Mouse (Mus musculus): Measurements from ENCODE around the gene Gdf3. TPM values are rescaled to one million over a fixed set of nuclear protein-coding genes. Genes with fewer than 3 reads are reported as not detected.

The Gdf3 gene
- polyA plus RNA-seq, 1 experiment = not detected

GRCm38 (mm10) chr6:122636666-122637065 is 26.8 kb upstream of the Gdf3 start:
- H3K4me1 ChIP-seq (ENCODE audit: control insufficient read depth, insufficient read depth, insufficient read length, low read length) = 0 out of 2 replicates have a peak, but pooled peaks cover 4% of the 10 kb centered on the region
- H3K4me3 ChIP-seq (ENCODE audit: low read depth, low read length) = no peak overlapping the region
- H3K27ac ChIP-seq (ENCODE audit: insufficient read depth, low read depth, low read length) = no peak overlapping the region
- TF ChIP-seq POLR2A (IDR thresholded peaks at IDR 0.05; ENCODE audit: low read depth, low read length) (no peak), CTCF (IDR thresholded peaks at IDR 0.05; ENCODE audit: extremely low read depth, insufficient read length, insufficient replicate concordance, low read depth, low read length) (peak; percentile 47; the same call in 1 of the 2 replicates)
- H3K36me3 ChIP-seq (ENCODE audit: control insufficient read depth, insufficient read depth, low read length) = no peaks in the 10 kb centered on the region
- 23% methylated on average over 3 of the region's 3 CpGs for WGBS
- no peaks in the 10 kb centered on the region for H3K27me3 ChIP-seq (ENCODE audit: control insufficient read depth, insufficient read depth, low read length)

- H3K27ac ChIP-seq (ENCODE audit: insufficient read depth, low read depth, low read length) = no peak overlapping the region
- 61% methylated on average over 7 of the region's 7 CpGs for WGBS
- no peaks in the 10 kb centered on the region for H3K27me3 ChIP-seq (ENCODE audit: control insufficient read depth, insufficient read depth, low read length)
- TF ChIP-seq CTCF (IDR thresholded peaks at IDR 0.05; ENCODE audit: extremely low read depth, insufficient read length, insufficient replicate concordance, low read depth, low read length) = no peak
- TF ChIP-seq POLR2A (IDR thresholded peaks at IDR 0.05; ENCODE audit: low read depth, low read length) = no peak
- H3K4me3 ChIP-seq (ENCODE audit: low read depth, low read length) = no peak overlapping the region
- 0 out of 2 replicates have a peak, but pooled peaks cover 4% of the 10 kb centered on the region for H3K4me1 ChIP-seq (ENCODE audit: control insufficient read depth, insufficient read depth, insufficient read length, low read length)
- no peaks in the 10 kb centered on the region for H3K36me3 ChIP-seq (ENCODE audit: control insufficient read depth, insufficient read depth, low read length)
Measured at GRCm38 (mm10) chr6:122635315-122635714, 25.4 kb upstream of the Gdf3 start.

DNA sequence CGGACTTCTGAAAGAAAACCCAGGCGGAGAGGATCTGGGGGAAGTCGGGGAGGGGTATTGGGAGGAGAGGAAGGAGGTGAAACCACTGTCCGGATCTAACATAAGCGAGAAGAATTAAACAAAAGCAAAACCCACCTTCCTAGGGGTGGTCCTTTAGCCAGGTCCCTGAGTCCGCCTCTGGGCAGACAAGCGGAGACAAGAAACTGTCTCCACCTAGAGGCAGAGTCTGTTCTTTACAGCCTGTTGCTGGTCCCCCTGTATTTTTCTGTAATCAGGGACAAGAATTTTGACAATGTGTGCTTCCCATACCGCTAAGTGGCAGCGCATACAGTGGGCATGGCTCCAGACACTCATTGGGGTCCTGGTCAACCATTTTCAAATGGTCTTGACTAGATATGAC is 23.5 kb upstream of the Gdf3 start:
- WGBS = 40% methylated on average over 9 of the region's 9 CpGs
- Histone ChIP-seq H3K36me3 (ENCODE audit: control insufficient read depth, insufficient read depth, low read length) (no peaks in the 10 kb centered on the region), H3K4me3 (ENCODE audit: low read depth, low read length) (0 out of 2 replicates have a peak overlapping the region, but pooled peaks have one; percentile 6), H3K27ac (ENCODE audit: insufficient read depth, low read depth, low read length) (no peak overlapping the region), H3K4me1 (ENCODE audit: control insufficient read depth, insufficient read depth, insufficient read length, low read length) (0 out of 2 replicates have a peak, but pooled peaks cover 4% of the 10 kb centered on the region), H3K27me3 (ENCODE audit: control insufficient read depth, insufficient read depth, low read length) (no peaks in the 10 kb centered on the region)
- TF ChIP-seq POLR2A (IDR thresholded peaks at IDR 0.05; ENCODE audit: low read depth, low read length) (no peak), CTCF (IDR thresholded peaks at IDR 0.05; ENCODE audit: extremely low read depth, insufficient read length, insufficient replicate concordance, low read depth, low read length) (peak; percentile 61; the same call in 1 of the 2 replicates)

DNA sequence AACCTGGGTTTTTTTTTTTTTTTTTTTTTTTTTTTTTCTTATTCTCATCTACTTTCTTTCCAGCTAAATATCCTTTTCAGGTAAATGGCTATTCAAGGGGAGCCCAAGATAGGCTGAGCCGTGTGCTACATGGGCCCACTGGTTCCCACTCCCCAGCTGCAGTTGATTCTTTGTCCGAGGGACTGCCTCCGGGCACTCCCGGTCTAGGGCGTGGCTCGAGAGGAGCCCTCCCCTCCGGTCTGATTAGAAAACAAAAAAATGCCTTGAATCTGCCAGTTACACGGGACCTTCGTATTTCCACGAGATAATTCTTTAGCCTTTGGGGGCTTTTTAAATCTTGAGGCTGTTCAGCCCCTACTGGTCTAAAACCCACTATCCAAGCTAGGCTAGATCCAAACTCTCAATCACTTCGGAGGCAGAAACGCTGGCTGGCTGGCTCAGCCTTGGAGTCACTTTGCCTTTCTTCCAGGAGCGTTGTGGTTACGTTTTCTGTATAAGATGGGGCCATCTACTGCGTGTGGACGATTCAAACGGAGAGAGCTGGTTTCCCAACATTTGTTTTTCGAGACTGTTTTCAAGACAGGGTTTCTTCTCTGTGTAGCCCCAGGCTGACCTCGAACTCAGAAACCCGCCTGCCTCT is 17.7 kb upstream of the Gdf3 start:
- H3K27ac ChIP-seq (ENCODE audit: insufficient read depth, low read depth, low read length) = no peak overlapping the region
- no peaks in the 10 kb centered on the region for H3K36me3 ChIP-seq (ENCODE audit: control insufficient read depth, insufficient read depth, low read length)
- 23% methylated on average over 20 of the region's 20 CpGs for WGBS
- H3K4me3 ChIP-seq (ENCODE audit: low read depth, low read length) = peak overlapping the region; percentile 25; the same call in 1 of the 2 replicates
- H3K4me1 ChIP-seq (ENCODE audit: control insufficient read depth, insufficient read depth, insufficient read length, low read length) = peaks cover 9% of the 10 kb centered on the region; the same call in 1 of the 2 replicates
- no peaks in the 10 kb centered on the region for H3K27me3 ChIP-seq (ENCODE audit: control insufficient read depth, insufficient read depth, low read length)
- TF ChIP-seq CTCF (IDR thresholded peaks at IDR 0.05; ENCODE audit: extremely low read depth, insufficient read length, insufficient replicate concordance, low read depth, low read length) = no peak
- no peak for TF ChIP-seq POLR2A (IDR thresholded peaks at IDR 0.05; ENCODE audit: low read depth, low read length)

- H3K27me3 ChIP-seq (ENCODE audit: control insufficient read depth, insufficient read depth, low read length) = no peaks in the 10 kb centered on the region
- peak within 1 kb of the TSS; percentile 63; the same call in 1 of the 2 replicates for H3K27ac ChIP-seq (ENCODE audit: insufficient read depth, low read depth, low read length)
- H3K4me1 ChIP-seq (ENCODE audit: control insufficient read depth, insufficient read depth, insufficient read length, low read length) = peaks cover 11% of the 10 kb centered on the region; the same call in 1 of the 2 replicates
- 87% methylated on average over 8 of the region's 8 CpGs for WGBS
- no peak for TF ChIP-seq CTCF (IDR thresholded peaks at IDR 0.05; ENCODE audit: extremely low read depth, insufficient read length, insufficient replicate concordance, low read depth, low read length)
- no peak for TF ChIP-seq POLR2A (IDR thresholded peaks at IDR 0.05; ENCODE audit: low read depth, low read length)
- peak within 1 kb of the TSS; percentile 33; the same call in 1 of the 2 replicates for H3K4me3 ChIP-seq (ENCODE audit: low read depth, low read length)
- no peaks in the 10 kb centered on the region for H3K36me3 ChIP-seq (ENCODE audit: control insufficient read depth, insufficient read depth, low read length)
Measured at GRCm38 (mm10) chr6:122626110-122626509, 16.2 kb upstream of the Gdf3 start, which contains the start of gene Dppa3. Gene Dppa3 (plus strand): TSS chr6:122626410.

DNA sequence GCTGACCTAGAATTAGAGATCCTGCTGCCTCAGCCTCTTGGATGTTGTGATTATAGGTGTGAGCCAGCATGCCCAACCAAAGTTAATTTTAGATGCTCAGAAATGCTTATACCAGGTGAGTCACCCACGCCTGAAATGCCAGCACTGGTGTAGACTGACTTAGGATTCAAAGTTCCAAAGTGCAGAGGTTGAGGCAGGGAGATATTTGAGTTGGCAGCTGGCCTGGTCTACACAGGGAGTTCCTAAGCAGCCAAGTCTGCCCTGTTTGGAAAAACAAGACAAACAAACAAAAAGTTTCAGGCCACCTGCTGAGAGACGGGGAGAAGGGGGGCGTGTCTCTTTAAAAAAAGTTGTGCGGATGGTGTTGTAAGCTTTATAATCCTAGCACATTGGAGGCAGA is 15.3 kb upstream of the Gdf3 start:
- WGBS = 23% methylated on average over 4 of the region's 4 CpGs
- H3K27ac ChIP-seq (ENCODE audit: insufficient read depth, low read depth, low read length) = peak overlapping the region; percentile 63; the same call in 1 of the 2 replicates

GRCm38 (mm10) chr6:122624480-122624879 is 14.6 kb upstream of the Gdf3 start:
- Histone ChIP-seq H3K36me3 (ENCODE audit: control insufficient read depth, insufficient read depth, low read length) (no peaks in the 10 kb centered on the region), H3K27ac (ENCODE audit: insufficient read depth, low read depth, low read length) (peak overlapping the region; percentile 50; the same call in 1 of the 2 replicates), H3K4me1 (ENCODE audit: control insufficient read depth, insufficient read depth, insufficient read length, low read length) (peaks cover 16% of the 10 kb centered on the region; the same call in 1 of the 2 replicates), H3K27me3 (ENCODE audit: control insufficient read depth, insufficient read depth, low read length) (no peaks in the 10 kb centered on the region), H3K4me3 (ENCODE audit: low read depth, low read length) (no peak overlapping the region)
- TF ChIP-seq POLR2A (IDR thresholded peaks at IDR 0.05; ENCODE audit: low read depth, low read length) (no peak), CTCF (IDR thresholded peaks at IDR 0.05; ENCODE audit: extremely low read depth, insufficient read length, insufficient replicate concordance, low read depth, low read length) (no peak)
- 65% methylated on average over 5 of the region's 5 CpGs for WGBS

More for the DNA sequence above, 15.3 kb upstream of the Gdf3 start:
- Histone ChIP-seq H3K36me3 (ENCODE audit: control insufficient read depth, insufficient read depth, low read length) (no peaks in the 10 kb centered on the region), H3K27me3 (ENCODE audit: control insufficient read depth, insufficient read depth, low read length) (no peaks in the 10 kb centered on the region), H3K4me1 (ENCODE audit: control insufficient read depth, insufficient read depth, insufficient read length, low read length) (peaks cover 16% of the 10 kb centered on the region; the same call in 1 of the 2 replicates), H3K4me3 (ENCODE audit: low read depth, low read length) (no peak overlapping the region)
- TF ChIP-seq POLR2A (IDR thresholded peaks at IDR 0.05; ENCODE audit: low read depth, low read length) (no peak), CTCF (IDR thresholded peaks at IDR 0.05; ENCODE audit: extremely low read depth, insufficient read length, insufficient replicate concordance, low read depth, low read length) (no peak)
